Mouse (Mus musculus): ENCODE measurements around the gene Tas2r134.

DNA sequence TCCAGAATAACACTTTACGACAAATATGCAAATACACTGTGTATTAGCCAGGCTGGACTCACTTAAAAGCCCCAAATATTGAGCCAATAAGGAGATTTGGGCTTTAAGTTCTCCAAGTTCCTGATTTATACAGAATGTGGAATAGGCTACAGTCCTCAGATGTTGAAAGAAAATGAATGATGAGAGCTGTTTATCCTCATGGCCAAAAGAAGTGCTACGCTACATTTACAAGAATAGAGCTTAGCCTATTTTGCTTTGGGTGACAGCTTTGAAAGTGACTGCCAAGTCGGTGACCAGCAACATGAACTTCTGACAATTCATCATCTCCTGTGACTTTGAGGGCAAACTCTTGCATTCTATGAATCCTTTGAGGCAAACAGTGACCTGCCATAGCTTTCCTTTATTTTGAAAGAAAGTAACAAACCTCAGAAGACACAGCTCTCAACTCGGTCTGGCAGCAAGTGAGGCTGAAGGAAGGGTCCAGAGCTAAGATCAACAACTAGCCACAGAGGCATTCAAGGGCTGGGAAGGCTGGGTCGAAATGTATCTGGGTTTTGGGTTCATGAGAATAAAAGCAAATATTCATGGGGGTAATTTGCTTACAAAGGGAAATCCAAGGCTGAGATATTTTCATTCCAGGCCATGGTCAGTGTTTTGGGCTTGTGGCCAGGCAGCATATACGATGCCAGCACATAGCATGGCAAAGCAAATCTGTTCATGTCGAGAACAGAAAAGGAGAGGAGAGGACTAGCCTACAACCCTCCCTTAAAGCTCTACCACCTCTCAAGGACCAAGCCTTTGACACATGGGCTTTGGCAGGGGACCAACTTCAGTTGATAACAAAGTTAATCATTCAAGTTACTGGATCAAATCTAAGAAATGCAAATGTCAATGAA lies 16.2 kb downstream of the Tas2r134 start:
- TF ChIP-seq CTCF (IDR thresholded peaks at IDR 0.05; ENCODE audit: insufficient read depth, low read depth, low read length) (no peak), POLR2A (IDR thresholded peaks at IDR 0.05; ENCODE audit: insufficient read depth, low read depth, low read length) (no peak)
